Mouse (Mus musculus): ENCODE data around the gene Serpine1. TPM values are rescaled to one million over a fixed set of nuclear protein-coding genes. Genes with fewer than 3 reads are reported as not detected.
A peak's percentile ranks its signal among the peaks of the same experiment; 100 is the strongest.

Serpine1 gene
- total and polyA plus RNA-seq, 3 experiments, result 2.1 to 5.3 (median 3.9) TPM

- DNase-seq, result no peak
These were observed 17.2 kb downstream of the Serpine1 start for GRCm38 (mm10) chr5:137054873-137055272.

- peak; percentile 52 for DNase-seq
These were observed 17.8 kb downstream of the Serpine1 start for GRCm38 (mm10) chr5:137054299-137054698.

- DNase-seq, result peak; percentile 62
These were observed 20.1 kb downstream of the Serpine1 start for GRCm38 (mm10) chr5:137051914-137052505.

- no peak for DNase-seq
These were observed 20.9 kb downstream of the Serpine1 start for GRCm38 (mm10) chr5:137051125-137051524.

- DNase-seq, result no peak
These were observed 25.1 kb downstream of the Serpine1 start for GRCm38 (mm10) chr5:137046991-137047390.

GRCm38 (mm10) chr5:137046324-137046718 is 25.7 kb downstream of the Serpine1 start:
- DNase-seq, result no peak

- peak; percentile 99 for DNase-seq
These were observed 26.4 kb downstream of the Serpine1 start, which contains the start of gene Ap1s1 for GRCm38 (mm10) chr5:137045402-137046323. Ap1s1 (minus strand) TSS chr5:137046135.

GRCm38 (mm10) chr5:137043997-137044396 is 28.1 kb downstream of the Serpine1 start:
- no peak for DNase-seq

- no peak for DNase-seq
These were observed 30.6 kb downstream of the Serpine1 start for GRCm38 (mm10) chr5:137041442-137041841.

- no peak for DNase-seq
These were observed 32.6 kb downstream of the Serpine1 start for GRCm38 (mm10) chr5:137039453-137039852.

- peak; percentile 45 for DNase-seq
These were observed 35.9 kb downstream of the Serpine1 start for GRCm38 (mm10) chr5:137036211-137036610.

GRCm38 (mm10) chr5:137032641-137033074 is 39.4 kb downstream of the Serpine1 start:
- peak; percentile 96 for DNase-seq

- peak; percentile 41 for DNase-seq
These were observed 40.0 kb downstream of the Serpine1 start for GRCm38 (mm10) chr5:137032033-137032421.

- DNase-seq, result peak; percentile 48
These were observed 40.7 kb downstream of the Serpine1 start for GRCm38 (mm10) chr5:137031076-137032032.

GRCm38 (mm10) chr5:137030416-137030810 is 41.7 kb downstream of the Serpine1 start:
- no peak for DNase-seq

- peak; percentile 96 for DNase-seq
These were observed 42.2 kb downstream of the Serpine1 start for GRCm38 (mm10) chr5:137029643-137030415.

GRCm38 (mm10) chr5:137029273-137029585 is 42.8 kb downstream of the Serpine1 start:
- no peak for DNase-seq

- no peak for DNase-seq
These were observed 43.4 kb downstream of the Serpine1 start for GRCm38 (mm10) chr5:137028561-137029272.

GRCm38 (mm10) chr5:137026092-137026491 is 46.0 kb downstream of the Serpine1 start, which contains the start of gene Vgf:
Vgf (plus strand) TSS chr5:137026392.
- no peak for DNase-seq

GRCm38 (mm10) chr5:137025132-137025531 is 46.9 kb downstream of the Serpine1 start:
- DNase-seq, result peak; percentile 76
